Mouse (Mus musculus): ENCODE results near the gene Zfp780b. TPM values are rescaled to one million over a fixed set of nuclear protein-coding genes. Genes with fewer than 3 reads are reported as not detected.

Zfp780b gene
- 6.2 TPM for polyA plus RNA-seq (2017; shearing (Covaris generic))

GRCm38 (mm10) chr7:27978683-27979528, at the start of gene Zfp780b:
Zfp780b (minus strand) TSS chr7:27979171.

DNA sequence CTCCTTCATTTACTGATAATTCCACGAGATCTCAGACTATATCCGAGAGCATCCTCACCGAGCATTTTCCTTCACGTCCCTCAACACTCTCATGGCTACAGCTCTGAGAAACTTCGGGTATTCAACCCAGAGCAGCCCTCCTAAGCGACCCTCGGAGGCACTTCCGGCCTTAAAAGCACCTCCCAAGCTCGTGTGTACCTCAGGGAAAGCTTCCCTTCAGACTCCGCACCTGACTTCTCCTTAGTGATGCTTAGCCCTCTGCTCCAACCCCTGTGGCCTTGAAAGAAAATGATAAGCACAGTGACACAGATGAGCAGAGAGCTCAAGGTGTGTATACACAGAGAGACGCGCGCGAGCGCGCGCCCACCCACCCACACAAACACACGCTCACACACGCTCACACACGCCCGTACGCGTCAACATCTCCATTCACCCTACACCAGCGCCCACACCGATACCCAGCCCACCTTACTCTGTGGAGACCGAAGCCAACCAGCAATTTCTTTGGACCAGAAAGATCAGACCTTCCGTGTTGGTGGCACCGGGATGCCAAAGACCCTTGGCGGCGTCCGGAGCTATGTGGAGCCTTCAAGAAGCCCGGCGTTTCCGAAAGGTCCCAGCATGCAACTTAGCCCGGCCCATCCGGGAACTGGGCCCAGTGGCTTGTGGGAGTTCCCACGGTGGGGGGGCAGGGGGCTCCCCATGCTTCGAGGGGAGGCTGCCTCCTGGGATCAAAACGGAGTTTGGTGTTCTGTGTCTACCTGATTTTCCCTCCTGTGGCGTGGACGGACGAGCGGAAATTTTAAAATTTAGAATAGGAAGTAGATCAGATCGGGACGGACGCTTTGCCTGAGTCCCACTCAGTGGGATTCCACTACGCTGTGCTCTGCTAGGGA, 34.8 kb upstream of the Zfp780b start, which contains the start of gene Zfp850:
Gene Zfp850 (minus strand): TSS at position 567 of the 896 bp plus-strand sequence.

DNA sequence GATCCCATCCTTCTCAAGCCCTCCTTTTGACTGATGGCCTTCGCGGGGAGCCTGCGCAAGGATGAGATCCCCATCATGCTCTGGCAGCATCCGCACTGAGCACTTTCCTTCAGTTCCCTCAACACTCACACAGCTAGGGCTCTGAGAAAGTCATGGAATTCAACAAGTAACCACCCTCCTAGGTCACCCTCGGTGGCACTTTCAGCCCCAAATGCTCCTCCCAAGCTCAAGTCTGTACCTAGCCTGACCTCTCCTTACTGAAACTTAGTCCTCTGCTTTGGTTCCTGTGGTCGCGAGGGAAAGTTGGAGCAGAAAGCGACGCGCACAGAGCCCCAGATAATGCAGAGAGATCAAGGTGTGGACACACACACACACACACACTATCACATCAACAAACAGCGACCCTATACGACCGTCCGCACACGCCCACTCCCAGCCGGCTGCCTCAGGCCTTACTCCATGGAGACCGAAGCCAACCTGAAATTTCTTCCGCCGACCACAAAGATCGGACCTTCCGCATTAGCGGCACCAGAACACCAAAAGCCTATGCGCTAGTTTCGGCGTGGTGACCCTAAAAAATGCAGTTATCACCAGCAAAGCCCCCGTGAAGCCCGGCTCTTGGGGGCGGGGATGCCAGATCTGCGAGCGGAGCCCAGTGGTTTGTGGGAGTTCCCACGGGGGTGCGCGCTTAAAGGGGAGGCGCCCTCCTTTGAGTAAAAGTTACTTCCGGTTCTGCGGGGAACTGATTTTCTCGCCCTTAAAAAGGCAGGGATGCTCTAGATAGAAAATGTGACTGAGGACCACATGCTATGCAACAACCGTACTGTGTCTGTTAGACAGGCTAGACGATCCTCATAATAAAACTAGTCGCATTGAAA, 49.9 kb downstream of the Zfp780b start, which contains the start of gene Zfp974:
Gene Zfp974 (minus strand): TSS at position 643 of the 878 bp plus-strand sequence.

Other genes with a start within 250 kb of the Zfp780b start
- 6.8 TPM for gene Zfp60, start 247.8 kb downstream of the Zfp780b start, polyA plus RNA-seq (2017; shearing (Covaris generic))
- gene Zfp626, start 172.0 kb downstream of the Zfp780b start, polyA plus RNA-seq (2017; shearing (Covaris generic)) = 1.2 TPM
- gene Zfp59, start 140.6 kb downstream of the Zfp780b start, polyA plus RNA-seq (2017; shearing (Covaris generic)) = 3.8 TPM
- 9.9 TPM for gene Zfp607a, start 121.6 kb downstream of the Zfp780b start, polyA plus RNA-seq (2017; shearing (Covaris generic))
- 4.5 TPM for gene Zfp974, start 49.7 kb downstream of the Zfp780b start, polyA plus RNA-seq (2017; shearing (Covaris generic))
- 7.2 TPM for gene Zfp850, start 34.9 kb upstream of the Zfp780b start, polyA plus RNA-seq (2017; shearing (Covaris generic))
- gene Psmc4, start 70.9 kb upstream of the Zfp780b start, polyA plus RNA-seq (2017; shearing (Covaris generic)) = 136 TPM
- gene Fcgbp, start 92.1 kb upstream of the Zfp780b start, polyA plus RNA-seq (2017; shearing (Covaris generic)) = 0.11 TPM
- not detected for gene 9530053A07Rik, start 150.3 kb upstream of the Zfp780b start, polyA plus RNA-seq (2017; shearing (Covaris generic))
- gene Fbl, start 190.5 kb upstream of the Zfp780b start, polyA plus RNA-seq (2017; shearing (Covaris generic)) = 190 TPM
- gene Dyrk1b, start 200.3 kb upstream of the Zfp780b start, polyA plus RNA-seq (2017; shearing (Covaris generic)) = 8.8 TPM